Mouse (Mus musculus) liver, embryonic 14.5 days (tissue): Measurements from ENCODE around the gene Tbc1d22b.

Experiments
- CTCF ChIP-seq: IDR thresholded peaks from 2 replicates; pipeline ENCODE4 v1.5.1; 2016; ENCODE audit warnings: antibody characterized with exemption, low read depth, control low read depth
- EP300 ChIP-seq: IDR thresholded peaks from 2 replicates; pipeline ENCODE4 v1.6.1; 2016; ENCODE audit warnings: antibody characterized with exemption, low read depth

GRCm38 (mm10) chr17:29632312-29632711, 82.7 kb downstream of the Tbc1d22b start:
- TF ChIP-seq CTCF (no peak), EP300 (no peak)
